Mouse (Mus musculus) lung, embryonic 15.5 days (tissue): ENCODE data around the gene Col2a1. TPM values are rescaled to one million over a fixed set of nuclear protein-coding genes. Genes with fewer than 3 reads are reported as not detected.

Experiments used
- ATAC-seq: fragments of 200-750 bp; cut with Nextera tagmentation; 2 replicates; pipeline ENCODE4 v1.8.0; 2017; ENCODE audit warnings: moderate number of reproducible peaks, borderline replicate concordance; ENCODE audit not compliant: low FRiP score, low TSS enrichment; ENCODE audit errors: extremely low read depth
- H3K27ac ChIP-seq: fragments of 300-500 bp; sonication (generic); 2 replicates; pipeline ENCODE4 v1.5.1; 2015; ENCODE audit warnings: moderate library complexity, mild to moderate bottlenecking, inconsistent platforms
- H3K27me3 ChIP-seq: fragments of 300-500 bp; sonication (generic); 2 replicates; pipeline ENCODE4 v1.6.1; 2015; ENCODE audit warnings: inconsistent platforms
- H3K36me3 ChIP-seq: fragments of 300-500 bp; sonication (generic); 2 replicates; pipeline ENCODE4 v1.6.1; 2015; ENCODE audit warnings: inconsistent platforms
- H3K4me1 ChIP-seq: fragments of 300-500 bp; sonication (generic); 2 replicates; pipeline ENCODE4 v1.6.1; 2015; ENCODE audit warnings: inconsistent platforms
- H3K4me2 ChIP-seq: fragments of 300-500 bp; sonication (generic); 2 replicates; pipeline ENCODE4 v1.6.1; 2015; ENCODE audit warnings: inconsistent platforms, mild to moderate bottlenecking, moderate library complexity
- H3K4me3 ChIP-seq: fragments of 300-500 bp; sonication (generic); 2 replicates; pipeline ENCODE4 v1.5.1; 2015; ENCODE audit warnings: mild to moderate bottlenecking, inconsistent platforms
- H3K9ac ChIP-seq: fragments of 300-500 bp; sonication (generic); 2 replicates; pipeline ENCODE4 v1.6.1; 2015; ENCODE audit warnings: inconsistent platforms
- H3K9me3 ChIP-seq: fragments of 300-500 bp; sonication (generic); 2 replicates; pipeline ENCODE4 v1.6.1; 2016; ENCODE audit warnings: inconsistent platforms
- WGBS: fragments of 180-500 bp; shearing (Covaris S2); methylation state at CpG from one replicate; pipeline ENCODE4 v1.1.7; 2015; 5-methylcytosine and 5-hydroxymethylcytosine counted together
- polyA plus RNA-seq: library from polyadenylated mRNA; unstranded; fragments of >200 nt; fragmentation: Nextera tagmentation; extraction: Ambion mirVana; gene quantifications from 2 replicates; pipeline ENCODE4 v1.2.1, GENCODE M21; 2015

Gene Col2a1
- polyA plus RNA-seq, 1 experiment from 2014 or later = 20.1 TPM

GRCm38 (mm10) chr15:97973248-97974005, 31.1 kb downstream of the Col2a1 start:
- no peak overlapping the region for H3K4me2 ChIP-seq
- 39% methylated on average over 11 of the region's 11 CpGs for WGBS
- no peak overlapping the region for H3K4me3 ChIP-seq
- H3K27me3 ChIP-seq = no peaks in the 10 kb centered on the region
- no peaks in the 10 kb centered on the region for H3K36me3 ChIP-seq
- H3K9ac ChIP-seq = no peak overlapping the region
- H3K27ac ChIP-seq = no peak overlapping the region
- H3K4me1 ChIP-seq = no peaks in the 10 kb centered on the region
- ATAC-seq = no peak
- H3K9me3 ChIP-seq = no peaks in the 10 kb centered on the region

- no peak overlapping the region for H3K4me3 ChIP-seq
- no peak overlapping the region for H3K9ac ChIP-seq
- no peaks in the 10 kb centered on the region for H3K4me1 ChIP-seq
- ATAC-seq = no peak
- no peaks in the 10 kb centered on the region for H3K9me3 ChIP-seq
- no peak overlapping the region for H3K27ac ChIP-seq
- H3K27me3 ChIP-seq = no peaks in the 10 kb centered on the region
- 68% methylated on average over 6 of the region's 6 CpGs for WGBS
- H3K36me3 ChIP-seq = no peaks in the 10 kb centered on the region
- H3K4me2 ChIP-seq = no peak overlapping the region
Observed at GRCm38 (mm10) chr15:97972580-97972979, 31.9 kb downstream of the Col2a1 start.

GRCm38 (mm10) chr15:97970299-97970698, 34.2 kb downstream of the Col2a1 start:
- Histone ChIP-seq H3K9ac (no peak overlapping the region), H3K36me3 (no peaks in the 10 kb centered on the region), H3K4me2 (no peak overlapping the region), H3K27ac (no peak overlapping the region), H3K4me3 (no peak overlapping the region), H3K27me3 (no peaks in the 10 kb centered on the region), H3K4me1 (no peaks in the 10 kb centered on the region), H3K9me3 (no peaks in the 10 kb centered on the region)
- no peak for ATAC-seq
- 30% methylated on average over 6 of the region's 6 CpGs for WGBS

- Histone ChIP-seq H3K9ac (no peak overlapping the region), H3K4me1 (peaks cover 6% of the 10 kb centered on the region), H3K36me3 (no peaks in the 10 kb centered on the region), H3K4me2 (no peak overlapping the region; the same call in 1 of the 2 replicates), H3K27me3 (no peaks in the 10 kb centered on the region), H3K9me3 (no peaks in the 10 kb centered on the region), H3K4me3 (no peak overlapping the region), H3K27ac (no peak overlapping the region)
- ATAC-seq = no peak
- 56% methylated on average over 17 of the region's 17 CpGs for WGBS
Observed at GRCm38 (mm10) chr15:97965311-97966045, 39.0 kb downstream of the Col2a1 start.

GRCm38 (mm10) chr15:97964836-97965187, 39.7 kb downstream of the Col2a1 start:
- ATAC-seq = peak; percentile 24; the same call in 1 of the 2 replicates
- WGBS = 26% methylated on average over 7 of the region's 7 CpGs
- H3K4me1 ChIP-seq = peaks cover 6% of the 10 kb centered on the region
- no peaks in the 10 kb centered on the region for H3K9me3 ChIP-seq
- H3K4me2 ChIP-seq = peak overlapping the region; percentile 89
- H3K27ac ChIP-seq = no peak overlapping the region
- H3K36me3 ChIP-seq = no peaks in the 10 kb centered on the region
- no peaks in the 10 kb centered on the region for H3K27me3 ChIP-seq
- peak overlapping the region; percentile 68 for H3K9ac ChIP-seq
- H3K4me3 ChIP-seq = peak overlapping the region; percentile 63

GRCm38 (mm10) chr15:97963989-97964835, 40.3 kb downstream of the Col2a1 start, which contains the start of gene Tmem106c:
Tmem106c (plus strand) TSS chr15:97964200.
- Histone ChIP-seq H3K4me1 (peaks cover 6% of the 10 kb centered on the region), H3K4me3 (peak within 1 kb of the TSS; percentile 63), H3K27ac (peak within 1 kb of the TSS; percentile 57; the same call in 1 of the 2 replicates), H3K9ac (peak within 1 kb of the TSS; percentile 68), H3K36me3 (no peaks in the 10 kb centered on the region), H3K9me3 (no peaks in the 10 kb centered on the region), H3K27me3 (no peaks in the 10 kb centered on the region), H3K4me2 (peak within 1 kb of the TSS; percentile 89)
- under 1% methylated on average over 67 of the region's 67 CpGs for WGBS
- peak; percentile 95 for ATAC-seq

GRCm38 (mm10) chr15:97963329-97963988, 41.0 kb downstream of the Col2a1 start:
- H3K27ac ChIP-seq = peak overlapping the region; percentile 57; the same call in 1 of the 2 replicates

GRCm38 (mm10) chr15:97956416-97956815, 48.1 kb downstream of the Col2a1 start:
- peak overlapping the region; percentile 4; the same call in 1 of the 2 replicates for H3K9ac ChIP-seq
- peaks cover 5% of the 10 kb centered on the region; the same call in 1 of the 2 replicates for H3K4me1 ChIP-seq
- no peak overlapping the region for H3K4me2 ChIP-seq
- no peaks in the 10 kb centered on the region for H3K36me3 ChIP-seq
- no peak overlapping the region for H3K4me3 ChIP-seq
- WGBS = 55% methylated on average over 11 of the region's 11 CpGs
- ATAC-seq = no peak
- no peaks in the 10 kb centered on the region for H3K27me3 ChIP-seq
- no peak overlapping the region for H3K27ac ChIP-seq
- H3K9me3 ChIP-seq = no peaks in the 10 kb centered on the region

More at GRCm38 (mm10) chr15:97963329-97963988, 41.0 kb downstream of the Col2a1 start:
- no peak for ATAC-seq
- H3K9me3 ChIP-seq = no peaks in the 10 kb centered on the region
- H3K4me2 ChIP-seq = peak overlapping the region; percentile 89
- peak overlapping the region; percentile 63 for H3K4me3 ChIP-seq
- H3K4me1 ChIP-seq = peaks cover 6% of the 10 kb centered on the region
- 10% methylated on average over 13 of the region's 13 CpGs for WGBS
- peak overlapping the region; percentile 57 for H3K9ac ChIP-seq
- no peaks in the 10 kb centered on the region for H3K27me3 ChIP-seq
- no peaks in the 10 kb centered on the region for H3K36me3 ChIP-seq

- no peak for ATAC-seq
- WGBS = 11% methylated on average over 4 of the region's 4 CpGs
- no peak overlapping the region for H3K27ac ChIP-seq
- H3K27me3 ChIP-seq = no peaks in the 10 kb centered on the region
- peak overlapping the region; percentile 3; the same call in 1 of the 2 replicates for H3K4me2 ChIP-seq
- no peaks in the 10 kb centered on the region for H3K9me3 ChIP-seq
- H3K4me1 ChIP-seq = peaks cover 5% of the 10 kb centered on the region; the same call in 1 of the 2 replicates
- H3K9ac ChIP-seq = no peak overlapping the region
- H3K36me3 ChIP-seq = no peaks in the 10 kb centered on the region
- no peak overlapping the region for H3K4me3 ChIP-seq
Observed at GRCm38 (mm10) chr15:97955742-97956141, 48.8 kb downstream of the Col2a1 start.

GRCm38 (mm10) chr15:97955286-97955685, 49.2 kb downstream of the Col2a1 start:
- H3K4me1 ChIP-seq = peaks cover 5% of the 10 kb centered on the region; the same call in 1 of the 2 replicates
- whole genome bisulfite sequencing = 24% methylated on average over 1 of the region's 1 CpGs
- H3K27me3 ChIP-seq = no peaks in the 10 kb centered on the region
- no peak overlapping the region for H3K4me2 ChIP-seq
- ATAC-seq = 0 out of 2 replicates have a peak, but pooled peaks have one; percentile 15
- H3K36me3 ChIP-seq = no peaks in the 10 kb centered on the region
- H3K9me3 ChIP-seq = no peaks in the 10 kb centered on the region
- H3K4me3 ChIP-seq = no peak overlapping the region
- H3K27ac ChIP-seq = no peak overlapping the region
- H3K9ac ChIP-seq = no peak overlapping the region

GRCm38 (mm10) chr15:97954671-97955070, 49.8 kb downstream of the Col2a1 start:
- Histone ChIP-seq H3K4me1 (peaks cover 5% of the 10 kb centered on the region; the same call in 1 of the 2 replicates), H3K36me3 (no peaks in the 10 kb centered on the region), H3K9me3 (no peaks in the 10 kb centered on the region), H3K27me3 (no peaks in the 10 kb centered on the region), H3K9ac (no peak overlapping the region), H3K4me2 (no peak overlapping the region), H3K27ac (no peak overlapping the region), H3K4me3 (no peak overlapping the region)
- no peak for ATAC-seq
- WGBS = 83% methylated on average over 8 of the region's 8 CpGs
